Mouse (Mus musculus) natural killer cell, adult 2 months (primary cell): ENCODE measurements around the gene Mrpl43.
A peak's percentile ranks its signal among the peaks of the same experiment; 100 is the strongest.

Experiments
- DNase-seq, 2 experiments: peaks; one replicate each; pipeline ENCODE4 v3.0.0; 2022; ENCODE audit warnings: low spot score in 2 of 2

The Mrpl43 gene

GRCm38 (mm10) chr19:45007425-45008191 lies 1.4 kb upstream of the Mrpl43 start:
- DNase-seq = no peak

- no peak for DNase-seq
These were observed 779 bp upstream of the Mrpl43 start for GRCm38 (mm10) chr19:45007021-45007420.

GRCm38 (mm10) chr19:45005444-45005843 lies 798 bp downstream of the Mrpl43 start, which contains the start of gene Twnk:
Gene Twnk, plus strand, starts transcription at chr19:45005663.
- DNase-seq = peak; percentile 31 to 83

GRCm38 (mm10) chr19:45003740-45004516 lies 2.3 kb downstream of the Mrpl43 start:
- DNase-seq = no peak

GRCm38 (mm10) chr19:45002301-45002700 lies 3.9 kb downstream of the Mrpl43 start:
- no peak for DNase-seq

- no peak for DNase-seq
These were observed 6.6 kb downstream of the Mrpl43 start for GRCm38 (mm10) chr19:44999647-45000046.

GRCm38 (mm10) chr19:44997786-44998185 lies 8.5 kb downstream of the Mrpl43 start:
- no peak for DNase-seq

- DNase-seq = no peak
These were observed 13.5 kb downstream of the Mrpl43 start for GRCm38 (mm10) chr19:44992712-44993111.

GRCm38 (mm10) chr19:44992246-44992645 lies 14.0 kb downstream of the Mrpl43 start:
- DNase-seq = no peak

GRCm38 (mm10) chr19:44991031-44991430 lies 15.2 kb downstream of the Mrpl43 start:
- no peak for DNase-seq

GRCm38 (mm10) chr19:44989567-44990495 lies 16.4 kb downstream of the Mrpl43 start:
- DNase-seq = no peak

GRCm38 (mm10) chr19:44988831-44989566 lies 17.2 kb downstream of the Mrpl43 start, which contains the start of gene Sema4g:
Gene Sema4g, plus strand, starts transcription at chr19:44989101.
- peak in 1 of 2 experiments; percentile 30 for DNase-seq

GRCm38 (mm10) chr19:44988321-44988720 lies 17.9 kb downstream of the Mrpl43 start:
- DNase-seq = no peak

GRCm38 (mm10) chr19:44987851-44988250 lies 18.4 kb downstream of the Mrpl43 start:
- DNase-seq = no peak

GRCm38 (mm10) chr19:44987004-44987403 lies 19.2 kb downstream of the Mrpl43 start:
- no peak for DNase-seq

- no peak for DNase-seq
These were observed 20.9 kb downstream of the Mrpl43 start for GRCm38 (mm10) chr19:44985159-44985988.

- DNase-seq = no peak
These were observed 21.8 kb downstream of the Mrpl43 start for GRCm38 (mm10) chr19:44984420-44984819.

- DNase-seq = no peak
These were observed 22.9 kb downstream of the Mrpl43 start for GRCm38 (mm10) chr19:44983366-44983765.

- no peak for DNase-seq
These were observed 23.6 kb downstream of the Mrpl43 start for GRCm38 (mm10) chr19:44982477-44983115.

GRCm38 (mm10) chr19:44980787-44981186 lies 25.5 kb downstream of the Mrpl43 start:
- DNase-seq = no peak
